Mouse (Mus musculus): Measurements from ENCODE around the gene Apoc4. TPM values are rescaled to one million over a fixed set of nuclear protein-coding genes. Genes with fewer than 3 reads are reported as not detected.

Apoc4 gene
- not detected for polyA plus RNA-seq (2015; fragmentation: Illumina TruSeq; extraction: RNeasy Lipid Tissue Mini Kit (QIAGEN cat#74804); ENCODE audit: low read depth, low replicate concordance)

DNA sequence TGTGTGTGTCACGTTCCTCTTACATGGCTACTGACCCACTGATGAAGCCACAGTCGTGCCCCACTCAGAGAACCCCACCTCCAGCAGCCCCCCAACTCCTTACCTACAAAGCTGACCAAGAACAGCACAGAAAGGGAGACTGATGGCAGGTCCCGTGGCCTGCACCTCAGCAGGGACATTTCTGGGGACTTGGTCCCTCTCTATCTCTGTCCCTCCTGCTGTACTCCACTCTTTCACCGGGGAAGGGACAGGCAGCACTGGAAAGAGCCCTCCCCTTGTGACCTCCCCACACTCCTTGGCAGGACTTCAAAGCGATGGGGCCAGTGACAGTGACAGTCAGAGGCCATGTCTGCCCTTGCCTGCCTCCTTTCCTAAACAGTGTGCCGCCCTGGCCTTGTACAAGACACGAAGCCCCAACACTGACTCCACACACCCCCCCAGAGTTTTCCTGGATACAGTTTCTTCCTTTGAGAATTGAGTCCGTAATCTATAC is at the start of gene Apoc4, which contains the start of gene Gm44805:
Gene Apoc4, minus strand, starts transcription at position 278 of the 493 bp plus-strand sequence.
Gene Gm44805, minus strand, starts transcription at position 222 of the 493 bp plus-strand sequence.

DNA sequence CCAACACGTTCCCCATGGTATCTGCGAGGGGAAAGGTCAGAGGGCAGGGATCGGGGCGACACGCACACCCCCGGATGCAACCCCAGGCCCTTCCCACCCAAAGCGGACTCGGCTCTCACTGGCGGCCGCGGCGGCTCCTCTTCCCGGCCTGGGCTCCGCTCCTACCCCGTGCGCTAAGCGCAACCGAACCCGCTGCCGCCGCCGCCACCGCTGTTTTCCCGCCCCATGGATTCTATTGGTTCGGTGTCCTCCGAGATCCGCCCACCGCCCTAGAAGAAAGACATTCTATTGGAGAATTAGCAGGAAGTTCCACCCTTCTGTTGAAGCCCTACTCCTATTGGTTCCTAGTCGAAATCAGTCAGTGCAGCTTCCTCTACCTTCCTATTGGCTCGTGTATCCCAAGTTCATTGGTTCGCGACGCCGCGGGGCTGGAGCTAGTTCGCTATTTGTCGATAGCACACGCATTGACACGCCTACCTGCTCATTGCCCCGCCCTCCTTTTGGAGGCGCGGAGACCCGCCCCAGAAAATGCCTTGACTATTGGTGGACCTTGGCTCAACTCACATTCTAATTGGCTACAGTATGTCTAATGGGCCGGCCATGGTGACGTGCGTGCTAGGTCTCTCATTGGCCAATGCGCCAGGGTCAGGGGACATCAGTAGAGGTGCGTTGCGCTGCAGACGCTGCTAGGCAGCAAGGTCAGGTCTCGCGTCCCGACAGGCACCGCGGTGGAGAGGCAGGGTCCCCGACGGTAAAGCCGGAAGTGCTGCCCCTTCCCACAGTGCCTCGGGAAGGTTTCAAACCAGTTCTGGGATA is 34.2 kb upstream of the Apoc4 start, which contains the start of gene Tomm40:
Gene Tomm40, minus strand, starts transcription at position 200 of the 816 bp plus-strand sequence.

GRCm38 (mm10) chr7:19698907-19699826 is 17.9 kb upstream of the Apoc4 start, which contains the start of gene Apoe:
Apoe (minus strand) TSS chr7:19699188.

GRCm38 (mm10) chr7:19691873-19692865 is 10.9 kb upstream of the Apoc4 start, which contains the start of gene Apoc1:
Apoc1 (minus strand) TSS chr7:19692660.

DNA sequence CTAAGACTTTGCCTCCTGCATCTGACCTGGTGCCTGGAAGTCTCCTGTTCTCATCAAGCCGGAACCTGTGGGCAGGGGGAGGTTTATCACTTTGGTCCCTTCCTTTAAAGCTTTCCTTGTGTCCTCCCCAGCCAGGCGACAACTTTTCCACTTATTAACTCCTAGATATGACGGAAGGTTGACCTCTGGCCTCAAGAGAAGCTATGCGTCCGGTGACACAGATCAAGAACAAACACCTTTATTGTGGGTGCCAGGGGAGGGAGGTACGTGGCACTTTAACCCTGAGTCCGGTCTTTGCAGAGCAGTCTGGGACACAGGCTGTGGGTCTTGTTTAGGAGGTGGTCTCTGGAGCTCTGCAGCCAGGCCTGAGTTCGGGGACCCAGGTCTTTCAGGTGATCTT is 3.4 kb downstream of the Apoc4 start, which contains the start of gene Apoc2:
Gene Apoc2, minus strand, starts transcription at position 70 of the 400 bp plus-strand sequence.

GRCm38 (mm10) chr7:19664955-19665841 is 16.1 kb downstream of the Apoc4 start, which contains the start of gene Clptm1:
Clptm1 (minus strand) TSS chr7:19665033.

DNA sequence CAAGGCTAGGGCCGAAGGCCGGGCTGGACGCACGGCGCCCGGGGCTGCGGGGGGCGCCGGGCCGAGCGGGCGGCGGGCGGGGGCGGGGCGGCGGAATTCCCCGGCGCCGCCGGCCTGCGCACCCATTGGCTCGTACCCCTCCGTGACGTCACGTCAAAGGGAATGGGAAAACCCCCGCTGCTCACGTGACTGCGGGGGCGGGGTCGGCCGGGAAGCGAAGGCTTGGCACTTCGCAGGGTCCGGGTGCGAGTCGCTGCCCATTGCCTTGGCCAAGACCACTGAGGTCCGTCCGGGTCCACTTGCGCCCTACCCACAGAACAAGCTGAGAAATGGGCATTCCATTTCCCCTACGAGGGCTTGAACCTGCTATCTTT is 51.9 kb downstream of the Apoc4 start, which contains the start of gene Relb:
Gene Relb, minus strand, starts transcription at position 78 of the 374 bp plus-strand sequence.

Other genes with a start within 250 kb of the Apoc4 start
- gene Mark4, start 222.7 kb downstream of the Apoc4 start, polyA plus RNA-seq (2015; fragmentation: Illumina TruSeq; extraction: RNeasy Lipid Tissue Mini Kit (QIAGEN cat#74804); ENCODE audit: low read depth, low replicate concordance): 41.6 TPM
- gene Exoc3l2, start 218.1 kb downstream of the Apoc4 start, polyA plus RNA-seq (2015; fragmentation: Illumina TruSeq; extraction: RNeasy Lipid Tissue Mini Kit (QIAGEN cat#74804); ENCODE audit: low read depth, low replicate concordance): 0.21 TPM
- 7.8 TPM for gene Bloc1s3, start 173.1 kb downstream of the Apoc4 start, polyA plus RNA-seq (2015; fragmentation: Illumina TruSeq; extraction: RNeasy Lipid Tissue Mini Kit (QIAGEN cat#74804); ENCODE audit: low read depth, low replicate concordance)
- gene Trappc6a, start 173.1 kb downstream of the Apoc4 start, polyA plus RNA-seq (2015; fragmentation: Illumina TruSeq; extraction: RNeasy Lipid Tissue Mini Kit (QIAGEN cat#74804); ENCODE audit: low read depth, low replicate concordance): 20.7 TPM
- 0.51 TPM for gene Nkpd1, start 163.6 kb downstream of the Apoc4 start, polyA plus RNA-seq (2015; fragmentation: Illumina TruSeq; extraction: RNeasy Lipid Tissue Mini Kit (QIAGEN cat#74804); ENCODE audit: low read depth, low replicate concordance)
- gene Ppp1r37, start 118.4 kb downstream of the Apoc4 start, polyA plus RNA-seq (2015; fragmentation: Illumina TruSeq; extraction: RNeasy Lipid Tissue Mini Kit (QIAGEN cat#74804); ENCODE audit: low read depth, low replicate concordance): 121 TPM
- gene Zfp296, start 104.2 kb downstream of the Apoc4 start, polyA plus RNA-seq (2015; fragmentation: Illumina TruSeq; extraction: RNeasy Lipid Tissue Mini Kit (QIAGEN cat#74804); ENCODE audit: low read depth, low replicate concordance): 2.2 TPM
- 70.4 TPM for gene Gemin7, start 103.9 kb downstream of the Apoc4 start, polyA plus RNA-seq (2015; fragmentation: Illumina TruSeq; extraction: RNeasy Lipid Tissue Mini Kit (QIAGEN cat#74804); ENCODE audit: low read depth, low replicate concordance)
- 61.8 TPM for gene Clasrp, start 77.0 kb downstream of the Apoc4 start, polyA plus RNA-seq (2015; fragmentation: Illumina TruSeq; extraction: RNeasy Lipid Tissue Mini Kit (QIAGEN cat#74804); ENCODE audit: low read depth, low replicate concordance)
- 5.4 TPM for gene Relb, start 52.0 kb downstream of the Apoc4 start, polyA plus RNA-seq (2015; fragmentation: Illumina TruSeq; extraction: RNeasy Lipid Tissue Mini Kit (QIAGEN cat#74804); ENCODE audit: low read depth, low replicate concordance)
- gene Clptm1, start 16.4 kb downstream of the Apoc4 start, polyA plus RNA-seq (2015; fragmentation: Illumina TruSeq; extraction: RNeasy Lipid Tissue Mini Kit (QIAGEN cat#74804); ENCODE audit: low read depth, low replicate concordance): 134 TPM
- gene Apoc2, start 3.5 kb downstream of the Apoc4 start, polyA plus RNA-seq (2015; fragmentation: Illumina TruSeq; extraction: RNeasy Lipid Tissue Mini Kit (QIAGEN cat#74804); ENCODE audit: low read depth, low replicate concordance): not detected
- not detected for gene Gm44805, start 56 bp downstream of the Apoc4 start, polyA plus RNA-seq (2015; fragmentation: Illumina TruSeq; extraction: RNeasy Lipid Tissue Mini Kit (QIAGEN cat#74804); ENCODE audit: low read depth, low replicate concordance)
- 12.2 TPM for gene Apoc1, start 11.2 kb upstream of the Apoc4 start, polyA plus RNA-seq (2015; fragmentation: Illumina TruSeq; extraction: RNeasy Lipid Tissue Mini Kit (QIAGEN cat#74804); ENCODE audit: low read depth, low replicate concordance)
- gene Apoe, start 17.7 kb upstream of the Apoc4 start, polyA plus RNA-seq (2015; fragmentation: Illumina TruSeq; extraction: RNeasy Lipid Tissue Mini Kit (QIAGEN cat#74804); ENCODE audit: low read depth, low replicate concordance): 3,083 TPM
- 89.9 TPM for gene Tomm40, start 34.0 kb upstream of the Apoc4 start, polyA plus RNA-seq (2015; fragmentation: Illumina TruSeq; extraction: RNeasy Lipid Tissue Mini Kit (QIAGEN cat#74804); ENCODE audit: low read depth, low replicate concordance)
- gene Nectin2, start 69.0 kb upstream of the Apoc4 start, polyA plus RNA-seq (2015; fragmentation: Illumina TruSeq; extraction: RNeasy Lipid Tissue Mini Kit (QIAGEN cat#74804); ENCODE audit: low read depth, low replicate concordance): 7.5 TPM
- gene Bcam, start 89.5 kb upstream of the Apoc4 start, polyA plus RNA-seq (2015; fragmentation: Illumina TruSeq; extraction: RNeasy Lipid Tissue Mini Kit (QIAGEN cat#74804); ENCODE audit: low read depth, low replicate concordance): 16.0 TPM
- not detected for gene Cblc, start 115.3 kb upstream of the Apoc4 start, polyA plus RNA-seq (2015; fragmentation: Illumina TruSeq; extraction: RNeasy Lipid Tissue Mini Kit (QIAGEN cat#74804); ENCODE audit: low read depth, low replicate concordance)
- gene Bcl3, start 141.3 kb upstream of the Apoc4 start, polyA plus RNA-seq (2015; fragmentation: Illumina TruSeq; extraction: RNeasy Lipid Tissue Mini Kit (QIAGEN cat#74804); ENCODE audit: low read depth, low replicate concordance): 0.42 TPM
- 2.8 TPM for gene Gm19345, start 170.5 kb upstream of the Apoc4 start, polyA plus RNA-seq (2015; fragmentation: Illumina TruSeq; extraction: RNeasy Lipid Tissue Mini Kit (QIAGEN cat#74804); ENCODE audit: low read depth, low replicate concordance)
- gene Ceacam16, start 179.8 kb upstream of the Apoc4 start, polyA plus RNA-seq (2015; fragmentation: Illumina TruSeq; extraction: RNeasy Lipid Tissue Mini Kit (QIAGEN cat#74804); ENCODE audit: low read depth, low replicate concordance): not detected
- not detected for gene Ceacam19, start 206.5 kb upstream of the Apoc4 start, polyA plus RNA-seq (2015; fragmentation: Illumina TruSeq; extraction: RNeasy Lipid Tissue Mini Kit (QIAGEN cat#74804); ENCODE audit: low read depth, low replicate concordance)
- gene Pvr, start 239.7 kb upstream of the Apoc4 start, polyA plus RNA-seq (2015; fragmentation: Illumina TruSeq; extraction: RNeasy Lipid Tissue Mini Kit (QIAGEN cat#74804); ENCODE audit: low read depth, low replicate concordance): 11.7 TPM